Mouse (Mus musculus): ENCODE measurements around the gene Dhx8.

The Dhx8 gene

GRCm38 (mm10) chr11:101732518-101733440 is at the start of gene Dhx8:
Dhx8 (plus strand) TSS chr11:101732919.
- DNase-seq (ENCODE audit: low spot score), result peak; percentile 95

GRCm38 (mm10) chr11:101687351-101688301 is 45.1 kb upstream of the Dhx8 start:
- DNase-seq (ENCODE audit: low spot score), result no peak

GRCm38 (mm10) chr11:101689701-101690113 is 43.0 kb upstream of the Dhx8 start:
- no peak for DNase-seq (ENCODE audit: low spot score)

- DNase-seq (ENCODE audit: low spot score), result no peak
Measured at GRCm38 (mm10) chr11:101690326-101690725, 42.4 kb upstream of the Dhx8 start.

GRCm38 (mm10) chr11:101695906-101696661 is 36.6 kb upstream of the Dhx8 start:
- no peak for DNase-seq (ENCODE audit: low spot score)

- DNase-seq (ENCODE audit: low spot score), result no peak
Measured at GRCm38 (mm10) chr11:101697156-101697861, 35.4 kb upstream of the Dhx8 start.

- DNase-seq (ENCODE audit: low spot score), result no peak
Measured at GRCm38 (mm10) chr11:101698114-101698513, 34.6 kb upstream of the Dhx8 start.

GRCm38 (mm10) chr11:101699556-101699955 is 33.2 kb upstream of the Dhx8 start:
- DNase-seq (ENCODE audit: low spot score), result no peak

- DNase-seq (ENCODE audit: low spot score), result no peak
Measured at GRCm38 (mm10) chr11:101699991-101700390, 32.7 kb upstream of the Dhx8 start.

GRCm38 (mm10) chr11:101700446-101700845 is 32.3 kb upstream of the Dhx8 start:
- DNase-seq (ENCODE audit: low spot score), result no peak

GRCm38 (mm10) chr11:101704081-101704480 is 28.6 kb upstream of the Dhx8 start:
- no peak for DNase-seq (ENCODE audit: low spot score)

- DNase-seq (ENCODE audit: low spot score), result no peak
Measured at GRCm38 (mm10) chr11:101706764-101707448, 25.8 kb upstream of the Dhx8 start.

GRCm38 (mm10) chr11:101708482-101708881 is 24.2 kb upstream of the Dhx8 start:
- DNase-seq (ENCODE audit: low spot score), result no peak

GRCm38 (mm10) chr11:101712811-101713210 is 19.9 kb upstream of the Dhx8 start:
- DNase-seq (ENCODE audit: low spot score), result no peak

- no peak for DNase-seq (ENCODE audit: low spot score)
Measured at GRCm38 (mm10) chr11:101714012-101714411, 18.7 kb upstream of the Dhx8 start.

- DNase-seq (ENCODE audit: low spot score), result no peak
Measured at GRCm38 (mm10) chr11:101718324-101718723, 14.4 kb upstream of the Dhx8 start.

- DNase-seq (ENCODE audit: low spot score), result no peak
Measured at GRCm38 (mm10) chr11:101719986-101720520, 12.7 kb upstream of the Dhx8 start.

GRCm38 (mm10) chr11:101725043-101725442 is 7.7 kb upstream of the Dhx8 start:
- DNase-seq (ENCODE audit: low spot score), result no peak

- DNase-seq (ENCODE audit: low spot score), result no peak
Measured at GRCm38 (mm10) chr11:101726765-101727164, 6.0 kb upstream of the Dhx8 start.

- DNase-seq (ENCODE audit: low spot score), result no peak
Measured at GRCm38 (mm10) chr11:101729308-101729707, 3.4 kb upstream of the Dhx8 start.
